Mouse (Mus musculus) hindbrain, embryonic 14.5 days (tissue): ENCODE measurements at regions not wholly inside any gene's neighbourhood (a gene's known extent, or its start where the extent isn't known, plus 50 kb on each side); places are given as distances from the start of the nearest gene placed in this dataset.
"Not testable (repeated sequence)": the region's sequence is repeated elsewhere in the genome, so short reads cannot be mapped to it uniquely, and the experiment has no call there.

Experiments used
- ATAC-seq: fragments of 200-750 bp; cut with Nextera tagmentation; 2 replicates; pipeline ENCODE4 v1.8.0; 2017; ENCODE audit warnings: moderate number of reproducible peaks, mild to moderate bottlenecking, moderate TSS enrichment, moderate library complexity; ENCODE audit not compliant: low FRiP score
- DNase-seq: peaks from one replicate; pipeline ENCODE4 v3.0.0-alpha.2; 2015; ENCODE audit warnings: low spot score
- H3K27ac ChIP-seq: fragments of 300-500 bp; sonication (generic); 2 replicates; pipeline ENCODE4 v1.5.1; 2014; ENCODE audit warnings: mild to moderate bottlenecking, moderate library complexity
- H3K27me3 ChIP-seq: fragments of 300-500 bp; sonication (generic); 2 replicates; pipeline ENCODE4 v1.6.1; 2014; ENCODE audit warnings: mild to moderate bottlenecking, low read length, mixed read lengths; ENCODE audit not compliant: control insufficient read depth, insufficient read depth
- H3K36me3 ChIP-seq: fragments of 300-500 bp; sonication (generic); replicated peaks from 2 replicates; pipeline ENCODE4 v1.6.1; 2014; ENCODE audit not compliant: control insufficient read depth, insufficient read depth
- H3K4me1 ChIP-seq: fragments of 300-500 bp; sonication (generic); replicated peaks from 2 replicates; pipeline ENCODE4 v1.6.1; 2014; ENCODE audit warnings: antibody characterized with exemption, low read length, mixed read lengths; ENCODE audit not compliant: control insufficient read depth, insufficient read depth
- H3K4me2 ChIP-seq: fragments of 300-500 bp; sonication (generic); replicated peaks from 2 replicates; pipeline ENCODE4 v1.6.1; 2014; ENCODE audit warnings: mild to moderate bottlenecking, moderate library complexity
- H3K4me3 ChIP-seq: fragments of 300-500 bp; sonication (generic); replicated peaks from 2 replicates; pipeline ENCODE4 v1.5.1; 2014; ENCODE audit warnings: mild to moderate bottlenecking, low read length
- H3K9ac ChIP-seq: fragments of 300-500 bp; sonication (generic); 2 replicates; pipeline ENCODE4 v1.6.1; 2014
- H3K9me3 ChIP-seq: fragments of 300-500 bp; sonication (generic); 2 replicates; pipeline ENCODE4 v1.6.1; 2016; ENCODE audit warnings: low read length; ENCODE audit not compliant: control insufficient read depth
- WGBS: fragments of 180-500 bp; shearing (Covaris S2); extraction: QIAGEN DNeasy Blood & Tissue Kit; methylation state at CpG from one replicate; pipeline ENCODE4 v1.1.7; 2014; 5-methylcytosine and 5-hydroxymethylcytosine counted together

- no peaks in the 10 kb centered on the region for H3K36me3 ChIP-seq
- no peak for ATAC-seq
- no peak overlapping the region for H3K9ac ChIP-seq
- no peak overlapping the region for H3K4me2 ChIP-seq
- H3K4me1 ChIP-seq = no peaks in the 10 kb centered on the region
- H3K9me3 ChIP-seq = no peaks in the 10 kb centered on the region
- H3K27ac ChIP-seq = no peak overlapping the region
- H3K27me3 ChIP-seq = no peaks in the 10 kb centered on the region
- H3K4me3 ChIP-seq = no peak overlapping the region
- DNase-seq = no peak
These were observed 274.1 kb downstream of the Rpia start for GRCm38 (mm10) chr6:70517932-70518331.

GRCm38 (mm10) chr6:70468623-70469479 is 323.2 kb downstream of the Rpia start:
- ATAC-seq (no peak), DNase-seq (peak; percentile 58)
- H3K4me1 ChIP-seq = no peaks in the 10 kb centered on the region
- H3K4me2 ChIP-seq = no peak overlapping the region
- no peak overlapping the region for H3K9ac ChIP-seq
- no peaks in the 10 kb centered on the region for H3K36me3 ChIP-seq
- H3K27ac ChIP-seq = no peak overlapping the region; the same call in 1 of the 2 replicates
- 83% methylated on average over 1 of the region's 1 CpGs for WGBS
- no peaks in the 10 kb centered on the region for H3K9me3 ChIP-seq
- no peaks in the 10 kb centered on the region for H3K27me3 ChIP-seq
- H3K4me3 ChIP-seq = no peak overlapping the region

- Histone ChIP-seq H3K4me1 (no peaks in the 10 kb centered on the region), H3K9ac (no peak overlapping the region), H3K4me2 (no peak overlapping the region), H3K27ac (no peak overlapping the region), H3K27me3 (no peaks in the 10 kb centered on the region), H3K9me3 (no peaks in the 10 kb centered on the region), H3K36me3 (no peaks in the 10 kb centered on the region), H3K4me3 (no peak overlapping the region)
- ATAC-seq = no peak
- 94% methylated on average over 3 of the region's 3 CpGs for WGBS
- no peak for DNase-seq
These were observed 334.8 kb downstream of the Rpia start for GRCm38 (mm10) chr6:70457279-70457678.

- H3K27ac ChIP-seq, ATAC-seq, H3K9me3 ChIP-seq: not testable (repeated sequence)
These were observed 357.3 kb downstream of the Rpia start for GRCm38 (mm10) chr6:70434739-70435138.

GRCm38 (mm10) chr6:70406290-70406689 is 385.7 kb downstream of the Rpia start:
- not testable (repeated sequence) for H3K4me3 ChIP-seq, H3K27ac ChIP-seq, H3K27me3 ChIP-seq, ATAC-seq, DNase-seq, H3K4me1 ChIP-seq, H3K36me3 ChIP-seq, H3K9me3 ChIP-seq, H3K4me2 ChIP-seq, H3K9ac ChIP-seq
- 92% methylated on average over 3 of the region's 3 CpGs for WGBS

More at GRCm38 (mm10) chr6:70434739-70435138, 357.3 kb downstream of the Rpia start:
- H3K27me3 ChIP-seq, DNase-seq, H3K36me3 ChIP-seq, H3K4me3 ChIP-seq, H3K9ac ChIP-seq, H3K4me2 ChIP-seq, H3K4me1 ChIP-seq: not testable (repeated sequence)
- WGBS = 92% methylated on average over 2 of the region's 2 CpGs

- H3K4me2 ChIP-seq, H3K4me3 ChIP-seq: not testable (repeated sequence)
These were observed 402.2 kb downstream of the Rpia start for GRCm38 (mm10) chr6:70389850-70390249.

GRCm38 (mm10) chr6:70386396-70386795 is 405.6 kb downstream of the Rpia start:
- H3K27me3 ChIP-seq, ATAC-seq, H3K36me3 ChIP-seq, H3K9ac ChIP-seq, H3K4me1 ChIP-seq, H3K4me2 ChIP-seq, H3K27ac ChIP-seq, H3K9me3 ChIP-seq, H3K4me3 ChIP-seq, DNase-seq: not testable (repeated sequence)
- whole genome bisulfite sequencing = no CpG with 5 or more reads among the region's 1 CpGs

More at GRCm38 (mm10) chr6:70389850-70390249, 402.2 kb downstream of the Rpia start:
- not testable (repeated sequence) for H3K27me3 ChIP-seq, H3K27ac ChIP-seq, H3K36me3 ChIP-seq, H3K9ac ChIP-seq, H3K9me3 ChIP-seq, DNase-seq, H3K4me1 ChIP-seq, ATAC-seq

- H3K4me2 ChIP-seq, H3K9me3 ChIP-seq, H3K36me3 ChIP-seq, H3K27me3 ChIP-seq, ATAC-seq, H3K4me1 ChIP-seq, DNase-seq, H3K27ac ChIP-seq, H3K9ac ChIP-seq, H3K4me3 ChIP-seq: not testable (repeated sequence)
- 95% methylated on average over 2 of the region's 2 CpGs for WGBS
These were observed 412.7 kb downstream of the Rpia start for GRCm38 (mm10) chr6:70379339-70379738.

GRCm38 (mm10) chr6:70371821-70372220 is 420.2 kb downstream of the Rpia start:
- DNase-seq, H3K36me3 ChIP-seq, ATAC-seq, H3K4me2 ChIP-seq, H3K9me3 ChIP-seq, H3K4me1 ChIP-seq, H3K27ac ChIP-seq, H3K9ac ChIP-seq, H3K27me3 ChIP-seq, H3K4me3 ChIP-seq: not testable (repeated sequence)
- whole genome bisulfite sequencing = 91% methylated on average over 5 of the region's 5 CpGs
